Mouse (Mus musculus) heart, adult 11 months (tissue): ENCODE measurements at regions not wholly inside any gene's neighbourhood (a gene's known extent, or its start where the extent isn't known, plus 50 kb on each side); places are given as distances from the start of the nearest gene placed in this dataset.

ENCODE experiments used
- DNase-seq: peaks from one replicate; pipeline ENCODE4 v3.0.0; 2022

DNA sequence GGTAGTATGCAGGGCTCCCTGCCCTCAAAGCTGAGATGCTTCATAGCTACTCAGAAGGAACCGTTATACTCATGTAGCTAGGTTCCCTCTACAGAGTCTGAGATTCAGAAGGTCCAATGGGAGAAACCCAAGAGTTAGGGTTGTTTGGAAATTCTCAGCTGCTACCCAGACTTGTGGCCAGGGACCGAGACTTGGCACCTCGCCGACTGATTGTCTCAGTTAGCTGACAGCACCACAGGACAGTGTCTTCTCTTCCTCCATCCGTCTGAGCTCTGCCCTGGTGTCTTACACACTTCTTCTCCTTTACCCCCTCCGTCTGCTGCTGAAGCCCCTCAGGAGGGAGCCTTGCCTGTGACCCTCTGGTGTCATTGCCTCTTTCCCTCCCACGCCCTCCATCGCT, 329.6 kb upstream of the Prox1 start:
- DNase-seq, result peak; percentile 55

- peak; percentile 31 for DNase-seq
Observed at GRCm38 (mm10) chr1:190497474-190497873, 327.0 kb upstream of the Prox1 start.

DNA sequence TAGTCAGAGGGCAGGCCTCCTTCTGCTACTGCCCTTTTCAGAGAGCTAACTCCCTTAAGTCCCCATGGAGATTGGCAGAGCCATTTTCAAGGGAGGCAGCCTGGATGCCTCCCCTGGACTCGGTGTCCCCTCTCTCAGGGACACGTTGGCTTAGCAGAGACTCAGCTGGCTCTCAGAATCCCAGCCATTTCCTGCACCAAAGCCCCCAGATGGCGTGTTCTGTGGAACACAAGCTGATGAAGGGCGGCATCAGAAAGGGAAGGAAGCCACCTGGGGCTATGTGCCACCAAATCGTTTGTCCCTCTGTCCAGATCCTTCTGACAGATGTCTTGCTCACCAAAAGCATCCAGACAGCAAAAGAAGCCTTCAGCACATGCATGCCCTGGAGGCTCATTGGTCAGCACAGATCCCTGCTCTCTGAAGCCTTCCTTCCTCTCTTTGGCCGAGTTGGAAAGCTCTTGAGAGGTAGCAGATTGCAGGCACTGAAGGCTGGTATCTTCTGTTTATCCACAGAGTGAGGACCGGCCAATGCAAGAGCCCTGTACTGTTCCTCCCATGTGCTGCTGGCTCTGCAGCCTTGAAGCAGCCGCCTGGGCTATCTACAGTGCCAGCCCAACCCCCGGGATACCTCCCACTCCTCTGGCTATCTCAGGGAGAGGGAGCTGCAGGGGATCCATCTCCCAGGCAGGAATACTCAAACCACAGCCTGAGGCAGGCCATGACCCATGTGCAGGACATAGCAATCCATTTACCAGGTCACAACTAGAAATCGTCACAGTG, 325.4 kb upstream of the Prox1 start:
- peak; percentile 74 for DNase-seq

DNA sequence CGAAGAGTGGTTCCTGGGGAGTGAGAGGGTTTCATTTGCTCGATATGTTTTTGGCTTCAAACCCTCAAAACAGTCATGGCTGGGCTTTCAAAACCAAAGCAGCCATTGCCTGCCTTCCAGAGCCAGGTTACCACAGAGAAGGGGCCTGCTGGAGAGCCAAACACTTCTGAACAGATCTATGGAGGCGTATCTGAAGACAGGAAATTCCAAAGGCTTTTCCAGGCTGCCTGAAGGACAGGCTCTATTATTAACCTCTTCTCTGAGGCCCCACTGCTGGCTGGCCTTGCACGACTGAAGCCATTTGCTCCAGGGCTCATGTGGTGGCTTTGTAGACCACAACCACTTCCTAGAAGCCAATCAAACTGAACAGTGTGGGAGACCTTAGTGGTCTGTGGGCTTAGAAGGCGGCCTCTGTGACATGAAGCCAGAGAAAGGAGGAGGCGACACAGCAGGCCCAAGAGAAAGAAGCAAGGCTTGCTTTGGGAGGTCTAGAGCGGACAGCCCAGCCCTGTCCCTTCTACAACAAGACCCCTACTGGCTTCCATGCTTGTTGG, 316.1 kb upstream of the Prox1 start:
- DNase-seq, result no peak

DNA sequence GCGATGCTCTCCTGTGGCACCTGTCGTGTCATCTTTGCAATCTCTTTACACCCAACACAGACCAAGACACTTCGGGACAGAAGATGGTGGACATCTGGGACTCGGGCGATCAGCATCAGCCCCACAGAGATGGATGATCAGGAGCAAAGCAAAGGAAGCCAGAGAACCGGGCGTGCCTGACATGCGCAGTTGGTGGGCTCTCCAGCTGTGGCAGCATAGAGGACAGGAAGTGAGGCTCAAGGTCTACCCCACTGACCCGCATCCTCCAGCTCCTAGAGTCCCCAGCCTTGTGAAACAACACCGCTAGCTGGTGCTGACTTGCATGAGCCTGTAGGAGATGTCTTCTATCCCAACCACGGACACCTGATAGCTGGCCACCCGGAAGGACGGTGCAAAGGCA, 312.9 kb upstream of the Prox1 start:
- no peak for DNase-seq

DNA sequence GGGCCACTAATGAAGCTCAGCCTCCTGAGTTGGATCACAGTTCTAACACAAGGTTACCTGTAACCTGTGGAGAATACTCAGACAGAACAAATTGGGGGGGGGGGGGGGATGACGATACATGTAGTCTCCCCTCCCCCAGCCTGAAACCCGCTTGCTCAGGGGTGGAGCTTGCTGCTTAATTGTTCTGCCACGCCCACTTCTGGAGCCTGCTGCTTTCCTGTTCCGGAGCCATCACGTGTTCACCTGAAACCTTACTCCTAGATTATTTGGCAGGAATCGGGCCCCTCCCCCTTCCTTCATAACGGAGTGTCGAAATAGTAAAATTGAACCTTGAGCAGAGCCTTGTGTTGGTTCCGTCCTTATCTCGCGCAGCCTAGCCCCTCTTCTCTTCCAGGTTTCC, 310.6 kb upstream of the Prox1 start:
- no peak for DNase-seq

DNA sequence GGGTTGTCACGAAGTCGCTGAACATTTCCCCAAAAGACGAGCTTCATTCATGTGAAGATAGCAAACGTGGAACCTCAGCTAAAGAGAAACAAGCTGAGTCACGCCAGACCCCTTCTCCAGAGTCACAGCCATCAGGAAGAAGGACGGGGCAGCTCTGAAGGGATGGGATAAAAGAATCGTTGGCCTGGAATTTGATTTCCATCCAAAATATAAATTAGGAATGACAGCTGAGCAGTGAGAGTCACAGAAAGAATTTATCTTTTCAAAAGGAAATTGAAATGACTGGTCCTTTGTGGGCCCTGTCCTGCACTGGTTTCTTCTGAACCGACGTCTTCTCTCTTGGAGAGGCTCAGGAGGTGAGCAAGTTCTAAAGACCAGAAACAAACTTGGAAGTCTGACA, 310.1 kb upstream of the Prox1 start:
- DNase-seq, result peak; percentile 61

DNA sequence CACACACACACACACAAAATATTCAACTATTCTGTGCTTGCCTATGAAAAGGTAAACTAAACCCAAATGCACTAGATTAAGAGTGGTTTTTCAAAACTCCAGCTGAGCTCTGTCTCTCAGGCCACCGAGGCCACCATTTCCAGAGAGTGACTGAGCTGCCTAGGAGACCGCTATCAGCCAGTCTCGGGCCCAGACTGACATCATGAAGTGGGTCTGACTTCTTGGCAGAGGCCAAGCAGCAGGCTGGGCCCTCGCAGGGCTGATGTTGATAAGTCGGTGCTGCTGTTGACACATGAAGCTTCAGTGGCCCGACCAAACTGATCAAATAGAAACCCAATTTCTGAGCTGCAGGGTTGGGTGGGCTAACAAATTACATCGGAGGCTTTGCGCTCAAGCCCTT, 302.2 kb upstream of the Prox1 start:
- peak; percentile 92 for DNase-seq

GRCm38 (mm10) chr1:190470336-190470735, 299.8 kb upstream of the Prox1 start:
- DNase-seq, result no peak

DNA sequence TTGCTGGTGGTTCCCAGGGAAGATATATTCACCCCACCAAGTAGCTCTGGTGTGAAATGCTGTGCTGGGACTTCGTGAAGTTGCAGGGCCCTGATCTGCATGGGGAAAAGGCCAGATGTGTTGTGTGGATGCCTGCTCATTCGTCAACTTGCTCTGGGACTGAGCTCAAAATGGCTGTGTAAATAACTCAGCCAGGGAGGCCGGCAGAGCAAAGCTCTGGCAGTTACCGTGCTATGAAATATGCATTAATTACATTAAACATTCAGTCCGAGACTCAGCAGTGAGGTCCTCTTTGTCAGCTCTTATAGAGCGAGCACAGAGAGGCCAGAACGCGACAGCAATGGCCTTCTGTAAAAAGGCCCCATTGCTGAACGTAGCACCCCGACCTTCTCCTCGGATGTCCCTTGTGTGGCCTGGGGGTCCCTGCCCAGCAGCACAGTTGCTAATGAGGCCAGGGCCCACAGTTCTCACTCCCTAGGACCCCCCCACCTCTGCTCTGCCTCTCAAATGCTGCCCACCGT, 287.1 kb upstream of the Prox1 start:
- peak; percentile 61 for DNase-seq

DNA sequence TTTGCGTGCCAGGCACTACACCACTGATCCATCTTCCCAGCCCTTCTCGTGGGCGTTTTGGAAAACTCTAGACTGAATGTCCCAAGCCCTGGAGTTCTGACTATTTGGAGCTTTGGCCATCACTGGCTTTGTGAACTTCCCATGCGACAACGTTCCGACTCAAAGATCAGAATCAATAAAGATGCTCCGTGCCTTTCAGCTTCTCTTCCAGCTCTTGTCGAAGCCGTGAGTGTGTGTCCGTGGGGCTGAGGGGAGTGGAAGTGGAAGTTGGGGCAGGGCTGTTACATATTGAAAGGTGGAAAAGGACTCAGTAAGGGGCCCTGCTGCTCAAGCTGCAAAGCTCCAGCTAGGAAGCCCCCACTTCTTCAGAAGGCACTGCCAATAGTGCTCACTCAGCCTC, 283.0 kb upstream of the Prox1 start:
- peak; percentile 57 for DNase-seq

DNA sequence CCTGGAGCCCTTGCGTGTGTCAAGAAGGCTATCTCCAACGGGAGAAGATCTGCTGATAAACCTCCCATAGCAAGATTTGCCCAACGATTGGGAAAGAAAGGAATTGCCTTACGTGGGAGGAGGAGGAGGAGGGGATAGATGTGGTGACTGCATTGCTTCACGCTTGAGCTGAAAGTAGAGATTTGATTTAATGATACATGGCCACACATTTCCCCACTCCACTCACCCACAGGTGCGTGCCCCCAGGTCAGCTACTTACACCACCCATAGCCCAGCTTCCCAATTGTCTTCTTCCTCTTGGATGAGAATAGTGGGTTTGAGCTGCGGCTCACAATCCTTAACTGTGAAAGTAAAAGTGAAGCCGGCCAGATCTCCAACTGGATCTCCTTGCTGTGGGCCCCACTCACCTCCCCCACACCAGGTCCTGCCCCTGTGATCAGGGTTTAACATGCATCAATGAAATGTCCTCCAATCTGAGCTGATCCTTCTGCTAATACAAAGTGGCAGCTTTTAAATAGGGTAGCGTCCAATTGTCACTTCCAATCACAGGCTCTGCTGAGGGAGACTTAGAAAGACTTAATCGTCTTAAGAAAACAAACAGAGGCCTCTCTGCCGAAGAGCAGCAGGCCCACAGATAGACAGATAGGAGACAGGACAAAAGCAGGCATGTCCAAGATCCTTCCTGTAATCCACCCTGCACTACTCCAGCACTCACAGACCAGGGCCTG, 281.8 kb upstream of the Prox1 start:
- peak; percentile 55 for DNase-seq

DNA sequence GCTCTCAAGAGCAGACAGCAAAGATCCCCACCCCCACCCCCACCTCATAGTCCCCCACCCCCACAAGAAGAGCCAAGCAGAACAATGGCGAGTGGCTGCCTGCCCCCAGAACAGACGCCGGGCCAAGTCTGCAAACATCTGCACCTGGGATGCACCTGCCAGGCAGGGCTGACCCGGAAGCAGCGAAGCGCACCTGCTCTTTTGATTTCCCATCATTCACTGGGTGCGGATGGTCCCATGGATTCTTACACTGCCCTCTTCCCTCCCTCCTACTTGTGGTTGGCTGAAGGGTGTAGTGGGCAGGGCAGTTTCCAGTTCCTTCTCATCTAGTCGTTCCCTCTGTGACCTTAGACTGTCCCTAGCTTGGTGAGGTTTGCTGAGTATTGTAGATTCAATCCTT, 277.7 kb upstream of the Prox1 start:
- DNase-seq, result no peak

GRCm38 (mm10) chr1:190447253-190447652, 276.7 kb upstream of the Prox1 start:
- no peak for DNase-seq

GRCm38 (mm10) chr1:190446676-190447075, 276.2 kb upstream of the Prox1 start:
- no peak for DNase-seq

DNA sequence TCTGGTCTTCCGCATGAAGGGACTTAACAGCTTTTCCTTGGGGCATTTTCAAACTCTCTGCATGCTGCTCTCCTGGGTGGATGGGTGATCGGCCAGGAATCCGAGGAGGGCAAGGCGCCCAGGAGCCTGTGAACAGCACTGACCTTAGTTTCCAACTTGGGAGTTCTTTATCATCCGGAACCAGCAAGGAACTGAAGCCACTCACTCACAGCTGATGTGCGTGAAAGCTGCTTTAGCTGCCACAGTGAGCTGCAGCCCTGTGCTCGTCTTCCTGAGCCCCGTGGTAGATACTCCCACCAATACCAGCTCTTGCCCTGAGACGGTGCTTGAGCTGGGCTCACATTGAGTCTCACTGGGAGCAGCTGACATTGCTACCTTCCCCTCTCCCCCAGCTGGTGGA, 273.9 kb upstream of the Prox1 start:
- DNase-seq, result no peak

- no peak for DNase-seq
Observed at GRCm38 (mm10) chr1:190443234-190443633, 272.7 kb upstream of the Prox1 start.

- DNase-seq, result no peak
Observed at GRCm38 (mm10) chr1:190442166-190442565, 271.7 kb upstream of the Prox1 start.

- DNase-seq, result no peak
Observed at GRCm38 (mm10) chr1:190438789-190439188, 268.3 kb upstream of the Prox1 start.

DNA sequence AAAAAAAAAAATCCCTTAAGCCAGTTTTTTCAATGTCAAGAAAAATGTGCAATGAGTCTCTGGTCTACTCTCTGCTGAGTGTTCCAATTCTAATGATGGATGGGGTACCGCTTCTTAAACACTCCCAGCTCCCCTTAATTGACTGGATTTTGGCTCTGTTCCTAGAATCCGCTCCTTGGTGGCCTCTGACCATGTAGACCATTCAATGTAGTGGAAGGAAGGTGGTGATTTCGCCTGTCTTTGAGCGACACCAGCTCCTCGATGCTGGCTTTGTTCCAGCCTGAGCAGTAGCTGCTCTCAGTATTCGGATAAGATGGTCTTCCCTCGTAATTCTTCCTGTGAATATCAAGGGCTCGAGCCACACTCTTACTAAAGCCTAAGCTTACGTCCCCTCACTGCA, 252.4 kb upstream of the Prox1 start:
- no peak for DNase-seq

GRCm38 (mm10) chr1:190419709-190420108, 249.2 kb upstream of the Prox1 start:
- DNase-seq, result no peak

DNA sequence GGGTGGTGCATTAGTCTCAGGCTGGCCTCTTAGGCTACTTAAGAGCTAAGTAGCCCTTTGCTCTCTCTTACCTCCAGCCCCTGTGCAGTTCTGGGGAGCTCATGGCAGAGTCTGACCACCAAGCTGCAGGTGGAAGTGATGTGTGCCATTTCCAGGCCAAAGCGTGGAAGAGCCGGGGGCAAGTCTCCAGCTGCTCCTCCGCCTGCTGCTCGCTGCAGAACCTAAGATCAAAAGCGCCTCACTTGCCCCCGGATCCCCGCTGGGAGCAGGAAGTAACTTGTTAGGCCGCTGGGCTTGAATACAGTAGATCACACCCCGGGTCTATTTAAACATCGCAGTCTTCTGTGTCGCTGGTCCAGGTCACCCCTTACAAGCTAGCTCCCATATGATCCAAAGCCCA, 246.8 kb upstream of the Prox1 start:
- no peak for DNase-seq

- DNase-seq, result no peak
Observed at GRCm38 (mm10) chr1:190411756-190412155, 241.2 kb upstream of the Prox1 start.

DNA sequence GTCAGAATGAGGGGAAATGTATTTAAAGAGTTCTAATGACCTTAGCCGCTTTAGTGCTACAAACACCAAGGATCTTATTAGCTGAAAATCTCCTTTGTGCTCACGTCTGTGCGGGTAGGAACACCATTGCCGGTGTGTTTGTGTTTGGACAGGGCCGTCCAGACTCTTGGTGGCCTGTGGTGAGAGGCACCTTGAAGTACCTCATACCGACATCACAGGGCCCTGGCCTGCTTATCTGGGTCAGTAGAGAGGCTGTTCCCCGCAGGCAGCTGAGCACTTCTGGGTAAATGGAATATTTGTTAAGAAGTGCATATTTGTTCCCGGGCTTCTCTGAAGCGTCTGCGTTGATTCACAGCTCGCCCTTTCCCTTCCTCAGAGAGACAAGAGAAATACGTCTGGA, 232.8 kb upstream of the Prox1 start:
- no peak for DNase-seq
